Mouse (Mus musculus) bone marrow, adult 2 months (tissue): Measurements from ENCODE around the gene Lmtk2. TPM values are rescaled to one million over a fixed set of nuclear protein-coding genes. Genes with fewer than 3 reads are reported as not detected.

Experiments
- H3K27ac ChIP-seq: fragments of 200-500 bp; 2 replicates; pipeline ENCODE4 v1.5.1; 2012; ENCODE audit warnings: low read depth, mild to moderate bottlenecking, control low read depth, inconsistent platforms, low read length; ENCODE audit not compliant: control insufficient read depth, poor library complexity, insufficient read depth
- H3K4me1 ChIP-seq: fragments of 200-500 bp; 2 replicates; pipeline ENCODE4 v1.6.1; 2011; ENCODE audit warnings: low read length; ENCODE audit not compliant: control insufficient read depth, insufficient read depth
- H3K4me3 ChIP-seq: fragments of 200-500 bp; replicated peaks from 2 replicates; pipeline ENCODE3; 2011; ENCODE audit warnings: mild to moderate bottlenecking, low read depth, low read length, control low read depth; ENCODE audit not compliant: control insufficient read depth
- CTCF ChIP-seq: fragments of 200-500 bp; IDR thresholded peaks from 2 replicates; pipeline ENCODE4 v1.5.1; 2011; ENCODE audit warnings: low read length, control low read depth; ENCODE audit not compliant: control insufficient read depth, insufficient read depth
- POLR2A ChIP-seq: fragments of 200-500 bp; IDR thresholded peaks from 2 replicates; pipeline ENCODE4 v1.6.1; 2011; ENCODE audit warnings: low read depth, mild to moderate bottlenecking, control low read depth, low read length, borderline replicate concordance; ENCODE audit not compliant: control insufficient read depth
- WGBS: fragments of 180-500 bp; shearing (Covaris S2); methylation state at CpG from one replicate; pipeline ENCODE4 v1.1.7; 2018; 5-methylcytosine and 5-hydroxymethylcytosine counted together
- polyA plus RNA-seq: library from polyadenylated mRNA; stranded (reverse); fragments of >200 nt; gene quantifications from 2 replicates; pipeline ENCODE4 v1.2.4, GENCODE M21; 2011; ENCODE audit warnings: low replicate concordance; ENCODE audit not compliant: missing spikeins, insufficient read depth, insufficient read length

The Lmtk2 gene
- polyA plus RNA-seq, 1 experiment: 5.5 TPM

GRCm38 (mm10) chr5:144184350-144185045 is 84.3 kb downstream of the Lmtk2 start:
- TF ChIP-seq POLR2A (no peak), CTCF (no peak)
- peak overlapping the region; percentile 4; the same call in 1 of the 2 replicates for H3K27ac ChIP-seq
- no peak overlapping the region for H3K4me3 ChIP-seq
- WGBS: 59% methylated on average over 21 of the region's 21 CpGs
- H3K4me1 ChIP-seq: peaks cover 9% of the 10 kb centered on the region; the same call in 1 of the 2 replicates

GRCm38 (mm10) chr5:144188422-144188821 is 88.2 kb downstream of the Lmtk2 start:
- 84% methylated on average over 6 of the region's 6 CpGs for WGBS
- no peak overlapping the region for H3K27ac ChIP-seq
- H3K4me1 ChIP-seq: peaks cover 9% of the 10 kb centered on the region; the same call in 1 of the 2 replicates
- no peak overlapping the region for H3K4me3 ChIP-seq
- TF ChIP-seq POLR2A (no peak), CTCF (no peak)

- Histone ChIP-seq H3K4me3 (no peak overlapping the region), H3K4me1 (peaks cover 9% of the 10 kb centered on the region; the same call in 1 of the 2 replicates), H3K27ac (no peak overlapping the region)
- no peak for TF ChIP-seq POLR2A
- no peak for TF ChIP-seq CTCF
- WGBS: 74% methylated on average over 7 of the region's 7 CpGs
These were observed 89.1 kb downstream of the Lmtk2 start for GRCm38 (mm10) chr5:144189327-144189726.

- Histone ChIP-seq H3K4me1 (peaks cover 5% of the 10 kb centered on the region; the same call in 1 of the 2 replicates), H3K4me3 (peak within 1 kb of the TSS; percentile 8), H3K27ac (no peak within 1 kb of the TSS)
- WGBS: 2% methylated on average over 25 of the region's 26 CpGs
- TF ChIP-seq POLR2A (no peak), CTCF (no peak)
These were observed 89.8 kb downstream of the Lmtk2 start, which contains the start of gene Bhlha15 for GRCm38 (mm10) chr5:144189950-144190583. TSS of gene Bhlha15 (plus strand) at chr5:144190286.

- TF ChIP-seq CTCF (no peak), POLR2A (no peak)
- H3K4me3 ChIP-seq: no peak overlapping the region
- WGBS: 95% methylated on average over 23 of the region's 23 CpGs
- H3K4me1 ChIP-seq: peaks cover 5% of the 10 kb centered on the region; the same call in 1 of the 2 replicates
- no peak overlapping the region for H3K27ac ChIP-seq
These were observed 90.8 kb downstream of the Lmtk2 start for GRCm38 (mm10) chr5:144191026-144191425.

- TF ChIP-seq POLR2A: no peak
- TF ChIP-seq CTCF: no peak
- H3K27ac ChIP-seq: no peak overlapping the region
- H3K4me1 ChIP-seq: peaks cover 5% of the 10 kb centered on the region; the same call in 1 of the 2 replicates
- H3K4me3 ChIP-seq: no peak overlapping the region
- 55% methylated on average over 6 of the region's 6 CpGs for WGBS
These were observed 92.4 kb downstream of the Lmtk2 start for GRCm38 (mm10) chr5:144192673-144193072.

- H3K4me3 ChIP-seq: no peak overlapping the region
- 77% methylated on average over 7 of the region's 7 CpGs for WGBS
- peaks cover 3% of the 10 kb centered on the region; the same call in 1 of the 2 replicates for H3K4me1 ChIP-seq
- H3K27ac ChIP-seq: no peak overlapping the region
- TF ChIP-seq POLR2A (no peak), CTCF (no peak)
These were observed 94.2 kb downstream of the Lmtk2 start for GRCm38 (mm10) chr5:144194416-144194815.

- WGBS: 88% methylated on average over 8 of the region's 8 CpGs
- Histone ChIP-seq H3K4me1 (peaks cover 2% of the 10 kb centered on the region; the same call in 1 of the 2 replicates), H3K27ac (no peak overlapping the region), H3K4me3 (no peak overlapping the region)
- TF ChIP-seq POLR2A (no peak), CTCF (no peak)
These were observed 95.3 kb downstream of the Lmtk2 start for GRCm38 (mm10) chr5:144195567-144195966.

- WGBS: 93% methylated on average over 11 of the region's 11 CpGs
- H3K27ac ChIP-seq: no peak overlapping the region
- no peak for TF ChIP-seq CTCF
- no peak for TF ChIP-seq POLR2A
- no peak overlapping the region for H3K4me3 ChIP-seq
- H3K4me1 ChIP-seq: no peaks in the 10 kb centered on the region
These were observed 100.4 kb downstream of the Lmtk2 start for GRCm38 (mm10) chr5:144200616-144201015.
